Mouse (Mus musculus) CD4-positive, CD25-positive, alpha-beta regulatory T cell (primary cell): ENCODE data around the gene Anln. TPM values are rescaled to one million over a fixed set of nuclear protein-coding genes. Genes with fewer than 3 reads are reported as not detected.

ENCODE experiments used
- polyA plus RNA-seq: library from polyadenylated mRNA; unstranded; fragments of 100-300 nt; shearing (Covaris generic); gene quantifications from one replicate; pipeline ENCODE4 v1.2.1, GENCODE M21; 2017

The Anln gene
- 0.77 TPM for polyA plus RNA-seq

GRCm38 (mm10) chr9:22389021-22389476 is at the start of gene Anln:
Anln (minus strand) TSS chr9:22389188.

GRCm38 (mm10) chr9:22411002-22411857 is 22.2 kb upstream of the Anln start, which contains the start of gene 9530077C05Rik:
9530077C05Rik (plus strand) TSS chr9:22411513.

GRCm38 (mm10) chr9:22307156-22307919 is 81.7 kb downstream of the Anln start, which contains the start of gene Zfp810:
Zfp810 (minus strand) TSS chr9:22307648.

Other genes with a start within 250 kb of the Anln start
- gene Pigyl, start 232.3 kb downstream of the Anln start, polyA plus RNA-seq = 38.4 TPM
- not detected for gene Zfp872, start 201.1 kb downstream of the Anln start, polyA plus RNA-seq
- gene Zfp809, start 163.5 kb downstream of the Anln start, polyA plus RNA-seq = 46.6 TPM
- gene Zfp599, start 129.3 kb downstream of the Anln start, polyA plus RNA-seq = 4.5 TPM
- gene Zfp810, start 81.5 kb downstream of the Anln start, polyA plus RNA-seq = 20.6 TPM
- 0.81 TPM for gene 9530077C05Rik, start 22.3 kb upstream of the Anln start, polyA plus RNA-seq
- gene Gm17545, start 65.1 kb upstream of the Anln start, polyA plus RNA-seq = not detected
- gene Rp9, start 80.6 kb upstream of the Anln start, polyA plus RNA-seq = 129 TPM
- gene Bbs9, start 86.5 kb upstream of the Anln start, polyA plus RNA-seq = 14.3 TPM